Mouse (Mus musculus): Measurements from ENCODE around the gene Hoxa3. TPM values are rescaled to one million over a fixed set of nuclear protein-coding genes. Genes with fewer than 3 reads are reported as not detected.

The Hoxa3 gene
- polyA plus RNA-seq, 1 experiment from 2014 or later = 16.0 TPM

GRCm38 (mm10) chr6:52253511-52254500 is 40.7 kb upstream of the Hoxa3 start:
- no peak overlapping the region for H3K9ac ChIP-seq (replicated peaks; ENCODE audit: low read depth, low read length)
- H3K27me3 ChIP-seq (ENCODE audit: control insufficient read depth, insufficient read depth, low read length) = peaks cover 57% of the 10 kb centered on the region
- H3K4me3 ChIP-seq (ENCODE audit: low read depth, low read length) = no peak overlapping the region
- no peak overlapping the region for H3K4me2 ChIP-seq (replicated peaks; ENCODE audit: low read depth, low read length)
- H3K36me3 ChIP-seq (ENCODE audit: control insufficient read depth, insufficient read depth, low read length) = no peaks in the 10 kb centered on the region
- 1% methylated on average over 59 of the region's 59 CpGs for WGBS
- no peaks in the 10 kb centered on the region for H3K9me3 ChIP-seq (ENCODE audit: control insufficient read depth, low read depth, low read length)
- no peak overlapping the region for H3K27ac ChIP-seq (ENCODE audit: low read length)
- H3K4me1 ChIP-seq (ENCODE audit: control insufficient read depth, insufficient read depth, low read length) = no peaks in the 10 kb centered on the region
- ATAC-seq (ENCODE audit: insufficient number of reproducible peaks, insufficient read depth, low FRiP score, low read depth) = no peak

GRCm38 (mm10) chr6:52252775-52253376 is 39.7 kb upstream of the Hoxa3 start:
- no peaks in the 10 kb centered on the region for H3K36me3 ChIP-seq (ENCODE audit: control insufficient read depth, insufficient read depth, low read length)
- peaks cover 60% of the 10 kb centered on the region for H3K27me3 ChIP-seq (ENCODE audit: control insufficient read depth, insufficient read depth, low read length)
- ATAC-seq (ENCODE audit: insufficient number of reproducible peaks, insufficient read depth, low FRiP score, low read depth) = no peak
- H3K4me2 ChIP-seq (replicated peaks; ENCODE audit: low read depth, low read length) = no peak overlapping the region
- H3K9ac ChIP-seq (replicated peaks; ENCODE audit: low read depth, low read length) = no peak overlapping the region
- H3K4me1 ChIP-seq (ENCODE audit: control insufficient read depth, insufficient read depth, low read length) = no peaks in the 10 kb centered on the region
- WGBS = 1% methylated on average over 35 of the region's 35 CpGs
- no peaks in the 10 kb centered on the region for H3K9me3 ChIP-seq (ENCODE audit: control insufficient read depth, low read depth, low read length)
- H3K27ac ChIP-seq (ENCODE audit: low read length) = no peak overlapping the region
- no peak overlapping the region for H3K4me3 ChIP-seq (ENCODE audit: low read depth, low read length)

- no peak overlapping the region for H3K27ac ChIP-seq (ENCODE audit: low read length)
- ATAC-seq (ENCODE audit: insufficient number of reproducible peaks, insufficient read depth, low FRiP score, low read depth) = no peak
- H3K27me3 ChIP-seq (ENCODE audit: control insufficient read depth, insufficient read depth, low read length) = peaks cover 62% of the 10 kb centered on the region
- 3% methylated on average over 24 of the region's 24 CpGs for WGBS
- H3K9me3 ChIP-seq (ENCODE audit: control insufficient read depth, low read depth, low read length) = no peaks in the 10 kb centered on the region
- H3K9ac ChIP-seq (replicated peaks; ENCODE audit: low read depth, low read length) = no peak overlapping the region
- H3K36me3 ChIP-seq (ENCODE audit: control insufficient read depth, insufficient read depth, low read length) = no peaks in the 10 kb centered on the region
- H3K4me1 ChIP-seq (ENCODE audit: control insufficient read depth, insufficient read depth, low read length) = no peaks in the 10 kb centered on the region
- no peak overlapping the region for H3K4me2 ChIP-seq (replicated peaks; ENCODE audit: low read depth, low read length)
- H3K4me3 ChIP-seq (ENCODE audit: low read depth, low read length) = no peak overlapping the region
Observed at GRCm38 (mm10) chr6:52252016-52252774, 39.1 kb upstream of the Hoxa3 start.

DNA sequence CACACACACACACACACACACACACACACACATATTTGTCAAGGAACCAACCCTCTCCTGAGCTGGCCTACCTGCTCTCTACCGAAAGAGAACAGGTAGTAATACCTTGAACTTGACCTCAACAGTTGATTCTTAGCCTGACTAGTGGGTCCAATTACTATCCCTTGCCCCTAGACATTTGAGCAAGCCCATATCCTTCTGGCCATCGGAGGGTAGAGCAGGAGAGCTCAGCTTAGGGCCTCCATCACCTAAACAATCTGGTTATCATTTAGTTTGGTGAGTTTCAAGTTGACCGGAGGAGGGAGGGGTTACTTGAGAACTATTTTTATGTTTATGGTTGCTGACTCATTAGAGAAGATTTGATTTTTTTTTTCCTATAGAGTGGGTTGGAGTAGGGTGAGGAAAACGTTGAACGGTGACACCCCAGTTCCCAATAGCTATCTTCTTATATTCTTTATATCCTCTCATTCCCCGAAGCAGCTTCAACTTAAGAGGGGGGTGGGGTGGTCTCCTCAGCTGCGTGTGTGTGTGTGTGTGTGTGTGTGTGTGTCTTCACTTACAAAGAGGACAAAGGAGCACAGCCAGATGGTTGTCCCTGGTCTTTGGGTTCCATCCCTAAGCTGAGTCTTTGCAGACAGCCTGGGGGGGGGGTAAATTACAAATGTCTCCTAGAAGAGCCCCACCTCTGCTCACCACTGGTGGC is 38.2 kb upstream of the Hoxa3 start:
- no peak overlapping the region for H3K4me3 ChIP-seq (ENCODE audit: low read depth, low read length)

DNA sequence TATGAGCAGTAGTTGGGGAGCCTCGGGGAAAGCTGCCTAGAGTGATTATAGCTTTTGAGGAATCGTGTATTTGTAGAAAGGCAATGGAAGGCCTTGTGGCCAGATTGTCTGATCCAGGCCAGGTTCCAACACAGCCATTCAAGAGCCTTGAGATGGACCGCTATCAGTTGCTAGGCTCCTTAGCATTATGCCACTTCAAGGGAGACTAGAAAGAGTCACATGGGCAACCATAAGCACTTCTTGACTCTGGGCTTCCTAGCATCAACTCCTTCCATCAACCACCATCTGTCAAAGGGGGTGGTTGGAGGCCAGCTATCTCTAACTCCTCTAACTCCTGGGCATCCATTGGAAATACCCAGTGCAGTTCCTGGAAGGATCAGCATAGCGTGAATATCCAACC is 36.7 kb upstream of the Hoxa3 start:
- Histone ChIP-seq H3K9ac (replicated peaks; ENCODE audit: low read depth, low read length) (no peak overlapping the region), H3K4me3 (ENCODE audit: low read depth, low read length) (no peak overlapping the region), H3K27ac (ENCODE audit: low read length) (no peak overlapping the region), H3K27me3 (ENCODE audit: control insufficient read depth, insufficient read depth, low read length) (peaks cover 69% of the 10 kb centered on the region), H3K9me3 (ENCODE audit: control insufficient read depth, low read depth, low read length) (no peaks in the 10 kb centered on the region), H3K4me1 (ENCODE audit: control insufficient read depth, insufficient read depth, low read length) (no peaks in the 10 kb centered on the region), H3K36me3 (ENCODE audit: control insufficient read depth, insufficient read depth, low read length) (no peaks in the 10 kb centered on the region), H3K4me2 (replicated peaks; ENCODE audit: low read depth, low read length) (no peak overlapping the region)
- WGBS = 3% methylated on average over 4 of the region's 4 CpGs
- ATAC-seq (ENCODE audit: insufficient number of reproducible peaks, insufficient read depth, low FRiP score, low read depth) = no peak

More for the DNA sequence above, 38.2 kb upstream of the Hoxa3 start:
- no peaks in the 10 kb centered on the region for H3K36me3 ChIP-seq (ENCODE audit: control insufficient read depth, insufficient read depth, low read length)
- H3K4me1 ChIP-seq (ENCODE audit: control insufficient read depth, insufficient read depth, low read length) = no peaks in the 10 kb centered on the region
- no peaks in the 10 kb centered on the region for H3K9me3 ChIP-seq (ENCODE audit: control insufficient read depth, low read depth, low read length)
- H3K4me2 ChIP-seq (replicated peaks; ENCODE audit: low read depth, low read length) = no peak overlapping the region
- H3K27me3 ChIP-seq (ENCODE audit: control insufficient read depth, insufficient read depth, low read length) = peaks cover 65% of the 10 kb centered on the region
- no peak for ATAC-seq (ENCODE audit: insufficient number of reproducible peaks, insufficient read depth, low FRiP score, low read depth)
- 13% methylated on average over 7 of the region's 7 CpGs for WGBS
- H3K27ac ChIP-seq (ENCODE audit: low read length) = no peak overlapping the region
- no peak overlapping the region for H3K9ac ChIP-seq (replicated peaks; ENCODE audit: low read depth, low read length)

DNA sequence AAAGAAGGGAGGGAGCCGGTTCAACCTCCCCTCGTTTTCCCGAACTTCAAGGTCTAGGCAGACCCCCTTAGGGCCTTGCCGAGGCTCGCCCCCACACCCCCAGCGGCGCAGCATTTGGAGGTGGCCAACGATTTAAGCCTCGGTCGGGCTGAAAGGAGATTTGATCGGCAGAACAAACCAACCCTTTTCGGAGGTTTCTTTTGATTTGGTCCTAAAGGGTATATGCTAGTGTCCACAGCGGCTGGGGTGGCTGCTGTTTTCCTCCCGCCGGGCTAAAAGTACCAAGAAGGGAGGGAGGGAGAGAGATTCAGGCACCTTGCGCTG is 36.2 kb upstream of the Hoxa3 start:
- H3K9ac ChIP-seq (replicated peaks; ENCODE audit: low read depth, low read length) = no peak overlapping the region
- no peak for ATAC-seq (ENCODE audit: insufficient number of reproducible peaks, insufficient read depth, low FRiP score, low read depth)
- 0% methylated on average over 16 of the region's 16 CpGs for WGBS
- H3K4me1 ChIP-seq (ENCODE audit: control insufficient read depth, insufficient read depth, low read length) = no peaks in the 10 kb centered on the region
- H3K36me3 ChIP-seq (ENCODE audit: control insufficient read depth, insufficient read depth, low read length) = no peaks in the 10 kb centered on the region
- no peak overlapping the region for H3K4me3 ChIP-seq (ENCODE audit: low read depth, low read length)
- H3K27me3 ChIP-seq (ENCODE audit: control insufficient read depth, insufficient read depth, low read length) = peaks cover 69% of the 10 kb centered on the region
- H3K4me2 ChIP-seq (replicated peaks; ENCODE audit: low read depth, low read length) = no peak overlapping the region
- no peak overlapping the region for H3K27ac ChIP-seq (ENCODE audit: low read length)
- no peaks in the 10 kb centered on the region for H3K9me3 ChIP-seq (ENCODE audit: control insufficient read depth, low read depth, low read length)

DNA sequence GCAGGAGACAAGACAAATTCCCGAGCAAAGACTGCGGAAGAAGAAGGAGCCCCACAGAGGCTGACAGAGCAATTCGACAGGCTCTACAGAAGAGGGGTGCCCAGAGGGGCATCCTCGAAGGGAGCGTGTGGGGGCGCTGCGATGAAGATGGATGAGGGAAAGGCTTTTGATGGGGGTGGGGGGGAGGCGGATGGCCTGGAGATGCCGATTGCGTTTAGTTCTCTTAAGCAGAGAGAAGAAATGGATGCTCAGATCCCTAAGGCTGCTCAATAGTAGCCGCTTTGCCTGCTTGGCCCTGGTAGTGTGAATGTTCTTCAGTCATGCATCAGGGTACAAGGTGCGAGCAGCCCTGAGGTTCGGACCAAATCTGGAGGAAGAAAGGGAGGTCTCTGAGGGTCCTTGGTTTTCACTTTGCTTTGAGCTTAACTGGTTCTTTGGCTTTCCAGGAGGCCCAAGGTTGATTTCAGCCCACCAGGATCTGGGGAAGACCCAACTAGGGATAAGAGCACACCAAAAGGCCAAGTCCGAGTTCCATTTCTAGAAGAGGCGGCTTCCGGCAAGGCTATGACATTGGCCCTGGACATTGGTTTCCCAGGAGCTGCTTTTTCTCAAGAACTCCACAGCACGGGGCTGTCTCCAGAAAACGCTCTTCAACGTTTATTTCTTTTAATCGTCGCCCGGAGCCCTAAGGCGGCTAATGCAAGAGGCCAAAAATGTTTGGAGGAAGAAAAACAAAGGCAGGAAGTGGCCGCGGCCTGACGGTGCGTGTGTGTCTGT is 35.7 kb upstream of the Hoxa3 start:
- Histone ChIP-seq H3K36me3 (ENCODE audit: control insufficient read depth, insufficient read depth, low read length) (no peaks in the 10 kb centered on the region), H3K4me3 (ENCODE audit: low read depth, low read length) (no peak overlapping the region), H3K9me3 (ENCODE audit: control insufficient read depth, low read depth, low read length) (no peaks in the 10 kb centered on the region), H3K9ac (replicated peaks; ENCODE audit: low read depth, low read length) (no peak overlapping the region), H3K27ac (ENCODE audit: low read length) (no peak overlapping the region), H3K4me1 (ENCODE audit: control insufficient read depth, insufficient read depth, low read length) (no peaks in the 10 kb centered on the region), H3K4me2 (replicated peaks; ENCODE audit: low read depth, low read length) (no peak overlapping the region), H3K27me3 (ENCODE audit: control insufficient read depth, insufficient read depth, low read length) (peaks cover 68% of the 10 kb centered on the region)
- 1% methylated on average over 27 of the region's 27 CpGs for WGBS
- no peak for ATAC-seq (ENCODE audit: insufficient number of reproducible peaks, insufficient read depth, low FRiP score, low read depth)

All from stomach, embryonic 14.5 days (tissue).